Mouse (Mus musculus) intestine, embryonic 14.5 days (tissue): ENCODE data around the gene Sema3d. TPM values are rescaled to one million over a fixed set of nuclear protein-coding genes. Genes with fewer than 3 reads are reported as not detected.

Experiments
- ATAC-seq: fragments of 200-750 bp; cut with Nextera tagmentation; replicated peaks from 2 replicates; pipeline ENCODE4 v1.8.0; 2017; ENCODE audit warnings: low read depth, moderate number of reproducible peaks, moderate TSS enrichment, moderate library complexity; ENCODE audit not compliant: low FRiP score, low TSS enrichment
- DNase-seq: peaks from one replicate; pipeline ENCODE4 v3.0.0-alpha.2; 2018; ENCODE audit warnings: low spot score
- H3K27ac ChIP-seq: fragments of 300-500 bp; sonication (generic); 2 replicates; pipeline ENCODE4 v1.5.1; 2014; ENCODE audit warnings: low read depth, mild to moderate bottlenecking, control low read depth
- H3K27me3 ChIP-seq: fragments of 300-500 bp; sonication (generic); replicated peaks from 2 replicates; pipeline ENCODE4 v1.6.1; 2014; ENCODE audit warnings: low read length, control low read depth; ENCODE audit not compliant: control insufficient read depth, insufficient read depth
- H3K36me3 ChIP-seq: fragments of 300-500 bp; sonication (generic); 2 replicates; pipeline ENCODE4 v1.6.1; 2014; ENCODE audit warnings: low read length, control low read depth; ENCODE audit not compliant: control insufficient read depth, insufficient read depth
- H3K4me1 ChIP-seq: fragments of 300-500 bp; sonication (generic); replicated peaks from 2 replicates; pipeline ENCODE4 v1.6.1; 2014; ENCODE audit warnings: low read length, control low read depth, mixed read lengths; ENCODE audit not compliant: control insufficient read depth, insufficient read depth
- H3K4me2 ChIP-seq: fragments of 300-500 bp; sonication (generic); 2 replicates; pipeline ENCODE4 v1.6.1; 2014; ENCODE audit warnings: low read length
- H3K4me3 ChIP-seq: fragments of 300-500 bp; sonication (generic); 2 replicates; pipeline ENCODE4 v1.5.1; 2014; ENCODE audit warnings: low read depth, low read length, control low read depth, mixed read lengths
- H3K9ac ChIP-seq: fragments of 300-500 bp; sonication (generic); 2 replicates; pipeline ENCODE4 v1.6.1; 2014; ENCODE audit warnings: mild to moderate bottlenecking, low read length
- H3K9me3 ChIP-seq: fragments of 300-500 bp; sonication (generic); 2 replicates; pipeline ENCODE4 v1.6.1; 2016; ENCODE audit warnings: low read length, control low read depth; ENCODE audit not compliant: control insufficient read depth
- WGBS: fragments of 180-500 bp; shearing (Covaris S2); extraction: QIAGEN DNeasy Blood & Tissue Kit; methylation state at CpG from one replicate; pipeline ENCODE4 v1.1.7; 2014; 5-methylcytosine and 5-hydroxymethylcytosine counted together
- polyA plus RNA-seq: library from polyadenylated mRNA; unstranded; fragments of >200 nt; fragmentation: Nextera tagmentation; extraction: Ambion mirVana; gene quantifications from 2 replicates; pipeline ENCODE4 v1.2.1, GENCODE M21; 2014

Gene Sema3d
- polyA plus RNA-seq, 1 experiment from 2014 or later, result 12.4 TPM

GRCm38 (mm10) chr5:12634227-12634980 lies 251.2 kb downstream of the Sema3d start:
- Histone ChIP-seq H3K27me3 (no peaks in the 10 kb centered on the region), H3K4me2 (no peak overlapping the region), H3K9me3 (no peaks in the 10 kb centered on the region), H3K36me3 (no peaks in the 10 kb centered on the region), H3K4me1 (no peaks in the 10 kb centered on the region), H3K9ac (no peak overlapping the region), H3K27ac (no peak overlapping the region), H3K4me3 (no peak overlapping the region)
- DNase-seq, result no peak
- no peak for ATAC-seq
- 52% methylated on average over 8 of the region's 8 CpGs for WGBS

- no peak overlapping the region for H3K4me2 ChIP-seq
- WGBS, result 87% methylated on average over 7 of the region's 7 CpGs
- no peaks in the 10 kb centered on the region for H3K36me3 ChIP-seq
- H3K9me3 ChIP-seq, result no peaks in the 10 kb centered on the region
- no peaks in the 10 kb centered on the region for H3K4me1 ChIP-seq
- H3K27ac ChIP-seq, result no peak overlapping the region
- no peak overlapping the region for H3K9ac ChIP-seq
- H3K27me3 ChIP-seq, result no peaks in the 10 kb centered on the region
- H3K4me3 ChIP-seq, result no peak overlapping the region
- DNase-seq (no peak), ATAC-seq (no peak)
Measured at GRCm38 (mm10) chr5:12637763-12638468, 254.7 kb downstream of the Sema3d start.
